Comparison of ENCODE assay signal across 30 mouse cellular contexts in the genomic region with DNA sequence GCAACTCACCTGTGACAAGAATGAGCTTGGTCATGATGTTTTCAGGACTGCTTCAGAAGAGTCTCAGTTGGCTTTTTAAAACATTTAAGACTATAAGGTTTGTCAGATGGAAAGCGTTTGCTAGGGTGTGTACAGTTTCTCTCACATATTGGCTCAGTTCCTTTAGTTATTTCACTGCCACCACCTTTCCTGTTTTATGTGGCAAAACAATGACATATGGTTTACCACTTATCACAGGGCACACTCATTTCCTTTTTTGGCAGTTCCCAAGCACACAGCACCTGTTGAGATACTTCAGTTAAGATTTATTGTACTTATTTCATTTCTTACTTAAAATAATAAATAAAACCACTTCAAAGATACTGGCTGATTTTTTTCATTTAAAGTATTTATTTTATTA. TPM values are rescaled to one million over a fixed set of nuclear protein-coding genes. Genes with fewer than 3 reads are reported as not detected.
DNase-seq lines count a peak whose midpoint lies in the region; ATAC-seq lines count a peak whose summit lies in the region.
"Had no signal": no experiment of that assay in that cellular context is flagged by ENCODE, and none has a peak within 500 bp of the region (broad histone marks: within the 10 kb centered on the region; RNA-seq: fewer than 3 reads in every experiment).

Chil5 (minus strand) TSS at position 34 of the 400 bp plus-strand sequence.

- ATAC-seq in cerebellum, adult (ENCODE audit: insufficient number of reproducible peaks, low FRiP score, low TSS enrichment) = peak; percentile 96
- peak; percentile 52 for ATAC-seq in activated CD4-positive, CD25-positive, alpha-beta regulatory T cell, adult 4 months
- ATAC-seq in common myeloid progenitor, adult 5-6 weeks (replicated peaks; ENCODE audit: low read depth, poor library complexity, severe bottlenecking) = peak; percentile 86; the same call in 1 of the 2 replicates
- ATAC-seq: inflammation-experienced regulatory T-cells, adult 6 months had no signal

- DNase-seq in cerebellum, postnatal 10 days = no peak
- peak; percentile 68 for DNase-seq in naive thymus-derived CD4-positive, alpha-beta T cell, adult 2 months (ENCODE audit: low read depth)
- DNase-seq in lung, postnatal 36 days = no peak
- DNase-seq in thymus, postnatal 14 days = no peak
- no peak for DNase-seq in ovary, postnatal 10 days (ENCODE audit: low spot score)
- DNase-seq: adrenal gland, postnatal 10 days; embryo, embryonic 11 days; gastrocnemius, adult 2 months; heart, postnatal 10 days; kidney, adult 8-10 months; kidney, postnatal 36 days; liver, embryonic 13.5 days; midbrain, embryonic 14.5 days; retina, postnatal 1 day; right cerebral cortex, postnatal 4 days; thymus, postnatal 36 days had no signal

RNA-seq across cellular contexts. Expression of gene Chil5, which starts in this region (rescaled TPM):
- polyA plus RNA-seq in activated CD4-positive, CD25-positive, alpha-beta regulatory T cell, adult 4 months (2017; shearing (Covaris generic)) = 10 to 100 TPM in 1 of 2 experiments, 1 to 10 TPM in 1; 7.2 to 13.2 TPM
- not detected in 2 replicates for total RNA-seq in common myeloid progenitor, adult 5-6 weeks (2017)
- total RNA-seq: adrenal gland, postnatal 10 days; gastrocnemius, adult 2 months; granulocyte monocyte progenitor cell, adult 5-6 weeks; heart, postnatal 10 days; left cerebral cortex, postnatal 14 days had no signal
- polyA plus RNA-seq: brain, embryonic 14.5 days; embryonic facial prominence, embryonic 15.5 days; heart, embryonic 11.5 days; hindbrain, embryonic 12.5 days; limb, embryonic 13.5 days; liver, embryonic 13.5 days; midbrain, embryonic 14.5 days; myocyte; neural tube, embryonic 15.5 days; stomach, postnatal 0 days had no signal

Comparison
In these comparisons a context has a peak if more than half of its experiments do, and no peak if none do; other contexts are left out.
1. Peak in ATAC-seq in common myeloid progenitor, adult 5-6 weeks; RNA of the gene not detected or under 1 TPM.